Mouse (Mus musculus) embryonic facial prominence, embryonic 11.5 days (tissue): ENCODE results near the gene Fbxo45. TPM values are rescaled to one million over a fixed set of nuclear protein-coding genes. Genes with fewer than 3 reads are reported as not detected.

Source experiments
- ATAC-seq: fragments of 200-750 bp; cut with Nextera tagmentation; replicated peaks from 2 replicates; pipeline ENCODE4 v1.8.0; 2017; ENCODE audit warnings: low read depth; ENCODE audit not compliant: insufficient number of reproducible peaks, low FRiP score, low TSS enrichment
- DNase-seq: peaks from one replicate; pipeline ENCODE4 v3.0.0-alpha.2; 2015; ENCODE audit warnings: low spot score
- H3K27ac ChIP-seq: fragments of 300-500 bp; sonication (generic); replicated peaks from 2 replicates; pipeline ENCODE4 v1.5.1; 2014; ENCODE audit warnings: mild to moderate bottlenecking, low read depth, low read length, control low read depth
- H3K27me3 ChIP-seq: fragments of 300-500 bp; sonication (generic); 2 replicates; pipeline ENCODE4 v1.6.1; 2014; ENCODE audit warnings: mild to moderate bottlenecking, low read length, moderate library complexity, mixed read lengths; ENCODE audit not compliant: control insufficient read depth, insufficient read depth
- H3K36me3 ChIP-seq: fragments of 300-500 bp; sonication (generic); replicated peaks from 2 replicates; pipeline ENCODE4 v1.6.1; 2014; ENCODE audit warnings: low read depth, mild to moderate bottlenecking, low read length, moderate library complexity, mixed read lengths; ENCODE audit not compliant: control insufficient read depth, insufficient read depth
- H3K4me1 ChIP-seq: fragments of 300-500 bp; sonication (generic); 2 replicates; pipeline ENCODE4 v1.6.1; 2014; ENCODE audit warnings: low read length, mixed read lengths; ENCODE audit not compliant: control insufficient read depth, insufficient read depth
- H3K4me2 ChIP-seq: fragments of 300-500 bp; sonication (generic); 2 replicates; pipeline ENCODE4 v1.6.1; 2014; ENCODE audit warnings: low read depth, mild to moderate bottlenecking, control low read depth, low read length, moderate library complexity
- H3K4me3 ChIP-seq: fragments of 300-500 bp; sonication (generic); 2 replicates; pipeline ENCODE4 v1.5.1; 2014; ENCODE audit warnings: low read depth, low read length, control low read depth
- H3K9ac ChIP-seq: fragments of 300-500 bp; sonication (generic); replicated peaks from 2 replicates; pipeline ENCODE4 v1.6.1; 2014; ENCODE audit warnings: mild to moderate bottlenecking, control low read depth, low read length
- H3K9me3 ChIP-seq: fragments of 300-500 bp; sonication (generic); replicated peaks from 2 replicates; pipeline ENCODE4 v1.6.1; 2016; ENCODE audit warnings: mild to moderate bottlenecking, low read length, inconsistent platforms, mixed read lengths; ENCODE audit not compliant: control insufficient read depth
- WGBS: fragments of 180-500 bp; shearing (Covaris S2); extraction: QIAGEN DNeasy Blood & Tissue Kit; methylation state at CpG from one replicate; pipeline ENCODE4 v1.1.7; 2014; 5-methylcytosine and 5-hydroxymethylcytosine counted together
- polyA plus RNA-seq: library from polyadenylated mRNA; unstranded; fragments of >200 nt; fragmentation: Nextera tagmentation; extraction: Ambion mirVana; gene quantifications from 2 replicates; pipeline ENCODE4 v1.2.1, GENCODE M21; 2014

The Fbxo45 gene
- polyA plus RNA-seq, 1 experiment from 2014 or later: 24.2 TPM

GRCm38 (mm10) chr16:32222399-32222798 is 24.6 kb downstream of the Fbxo45 start:
- no peaks in the 10 kb centered on the region for H3K4me1 ChIP-seq
- DNase-seq: no peak
- H3K4me2 ChIP-seq: no peak overlapping the region
- no peaks in the 10 kb centered on the region for H3K36me3 ChIP-seq
- no peaks in the 10 kb centered on the region for H3K27me3 ChIP-seq
- no peak overlapping the region for H3K9ac ChIP-seq
- H3K4me3 ChIP-seq: no peak overlapping the region
- H3K9me3 ChIP-seq: no peaks in the 10 kb centered on the region
- no peak for ATAC-seq
- no peak overlapping the region for H3K27ac ChIP-seq

- H3K9ac ChIP-seq: no peak overlapping the region
- no peak overlapping the region for H3K4me3 ChIP-seq
- H3K27ac ChIP-seq: no peak overlapping the region
- ATAC-seq (no peak), DNase-seq (no peak)
- H3K36me3 ChIP-seq: no peaks in the 10 kb centered on the region
- no peak overlapping the region for H3K4me2 ChIP-seq
- H3K9me3 ChIP-seq: no peaks in the 10 kb centered on the region
- no peaks in the 10 kb centered on the region for H3K27me3 ChIP-seq
- WGBS: 82% methylated on average over 4 of the region's 4 CpGs
- H3K4me1 ChIP-seq: no peaks in the 10 kb centered on the region
These were observed 25.2 kb downstream of the Fbxo45 start for GRCm38 (mm10) chr16:32221803-32222202.

GRCm38 (mm10) chr16:32214804-32215576 is 32.0 kb downstream of the Fbxo45 start:
- H3K4me1 ChIP-seq: no peaks in the 10 kb centered on the region
- H3K36me3 ChIP-seq: no peaks in the 10 kb centered on the region
- WGBS: 78% methylated on average over 17 of the region's 17 CpGs
- no peak overlapping the region for H3K4me3 ChIP-seq
- no peak for DNase-seq
- no peak for ATAC-seq
- no peak overlapping the region for H3K27ac ChIP-seq
- H3K4me2 ChIP-seq: no peak overlapping the region
- H3K9me3 ChIP-seq: no peaks in the 10 kb centered on the region
- H3K9ac ChIP-seq: no peak overlapping the region
- no peaks in the 10 kb centered on the region for H3K27me3 ChIP-seq

GRCm38 (mm10) chr16:32214156-32214555 is 32.8 kb downstream of the Fbxo45 start:
- DNase-seq: no peak
- H3K36me3 ChIP-seq: no peaks in the 10 kb centered on the region
- no peak overlapping the region for H3K4me2 ChIP-seq
- no peak overlapping the region for H3K4me3 ChIP-seq
- H3K4me1 ChIP-seq: no peaks in the 10 kb centered on the region
- H3K27ac ChIP-seq: no peak overlapping the region
- no peaks in the 10 kb centered on the region for H3K27me3 ChIP-seq
- no peak overlapping the region for H3K9ac ChIP-seq
- ATAC-seq: no peak
- no peaks in the 10 kb centered on the region for H3K9me3 ChIP-seq

- Histone ChIP-seq H3K27me3 (no peaks in the 10 kb centered on the region), H3K9ac (no peak overlapping the region), H3K27ac (no peak overlapping the region), H3K36me3 (no peaks in the 10 kb centered on the region), H3K4me2 (no peak overlapping the region), H3K4me1 (no peaks in the 10 kb centered on the region), H3K4me3 (no peak overlapping the region), H3K9me3 (no peaks in the 10 kb centered on the region)
- no peak for DNase-seq
- WGBS: 60% methylated on average over 3 of the region's 3 CpGs
- ATAC-seq: no peak
These were observed 42.1 kb downstream of the Fbxo45 start for GRCm38 (mm10) chr16:32204902-32205301.

GRCm38 (mm10) chr16:32202681-32203080 is 44.3 kb downstream of the Fbxo45 start:
- no peaks in the 10 kb centered on the region for H3K9me3 ChIP-seq
- H3K4me1 ChIP-seq: no peaks in the 10 kb centered on the region
- WGBS: 80% methylated on average over 6 of the region's 6 CpGs
- no peak overlapping the region for H3K4me3 ChIP-seq
- ATAC-seq (no peak), DNase-seq (no peak)
- H3K9ac ChIP-seq: no peak overlapping the region
- H3K27ac ChIP-seq: no peak overlapping the region
- no peak overlapping the region for H3K4me2 ChIP-seq
- H3K36me3 ChIP-seq: no peaks in the 10 kb centered on the region
- no peaks in the 10 kb centered on the region for H3K27me3 ChIP-seq

- peak overlapping the region; percentile 8; the same call in 1 of the 2 replicates for H3K27ac ChIP-seq
- no peak overlapping the region for H3K4me3 ChIP-seq
These were observed 46.0 kb downstream of the Fbxo45 start for GRCm38 (mm10) chr16:32201004-32201325.

GRCm38 (mm10) chr16:32200256-32201003 is 46.5 kb downstream of the Fbxo45 start:
- peak overlapping the region; percentile 29 for H3K27ac ChIP-seq
- no peaks in the 10 kb centered on the region for H3K9me3 ChIP-seq
- H3K4me1 ChIP-seq: no peaks in the 10 kb centered on the region
- peak overlapping the region; percentile 42 for H3K4me2 ChIP-seq
- WGBS: 29% methylated on average over 21 of the region's 21 CpGs
- H3K27me3 ChIP-seq: no peaks in the 10 kb centered on the region
- DNase-seq (peak; percentile 80), ATAC-seq (peak; percentile 76)
- no peaks in the 10 kb centered on the region for H3K36me3 ChIP-seq
- H3K4me3 ChIP-seq: peak overlapping the region; percentile 21; the same call in 1 of the 2 replicates
- H3K9ac ChIP-seq: peak overlapping the region; percentile 44; the same call in 1 of the 2 replicates

More at GRCm38 (mm10) chr16:32201004-32201325, 46.0 kb downstream of the Fbxo45 start:
- WGBS: 43% methylated on average over 9 of the region's 9 CpGs
- Histone ChIP-seq H3K36me3 (no peaks in the 10 kb centered on the region), H3K9ac (no peak overlapping the region), H3K9me3 (no peaks in the 10 kb centered on the region), H3K4me2 (peak overlapping the region; percentile 42), H3K27me3 (no peaks in the 10 kb centered on the region), H3K4me1 (no peaks in the 10 kb centered on the region)
- ATAC-seq: no peak
- DNase-seq: no peak
